24 mouse cellular contexts compared by ENCODE assay signal in the genomic region with DNA sequence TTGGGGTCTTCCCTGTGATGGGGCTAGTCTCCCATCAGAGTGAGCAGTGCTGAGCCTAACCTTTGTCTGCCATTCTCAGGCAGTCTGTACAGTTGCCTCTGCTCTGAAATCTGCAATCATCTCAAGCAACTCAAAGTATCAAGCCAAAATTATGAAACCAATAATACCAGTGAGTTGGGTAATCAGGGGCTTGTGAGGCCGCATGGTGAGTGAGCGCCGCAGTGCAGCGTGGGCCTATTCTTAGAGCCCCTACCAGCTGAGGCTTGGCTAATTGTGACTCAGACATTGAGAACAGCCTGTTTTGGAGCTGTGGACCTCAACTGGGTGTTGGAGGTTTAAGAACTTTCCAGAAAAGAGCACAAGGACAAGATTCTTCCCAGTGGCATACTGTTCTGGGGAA.
A peak's percentile ranks its signal among the peaks of the same experiment; 100 is the strongest.
DNase-seq lines count a peak whose midpoint lies in the region; ATAC-seq and TF ChIP-seq lines count a peak whose summit lies in the region.
"Had no signal": no experiment of that assay in that cellular context is flagged by ENCODE, and none has a peak within 500 bp of the region (broad histone marks: within the 10 kb centered on the region; RNA-seq: fewer than 3 reads in every experiment).

No protein-coding gene starts in this region.

- no peak overlapping the region for H3K4me2 ChIP-seq in hindbrain, embryonic 14.5 days (replicated peaks)
- H3K4me2 ChIP-seq: embryonic facial prominence, embryonic 13.5 days; hindbrain, embryonic 12.5 days had no signal

- peak; percentile 70 to 81 for DNase-seq in adrenal gland, adult (ENCODE audit: inconsistent age in 2 of 2, low spot score in 1 of 2)
- DNase-seq in adrenal gland, postnatal 4 days (ENCODE audit: low spot score in 2 of 2) = no peak
- no peak for DNase-seq in left cerebral cortex, adult 2 months (ENCODE audit: extremely low spot score in 1 of 2, low spot score in 2 of 2)
- no peak for DNase-seq in left cerebral cortex, postnatal 10 days (ENCODE audit: extremely low spot score in 1 of 2, low spot score in 2 of 2)
- peak; percentile 36 for DNase-seq in adrenal gland, postnatal 25 days
- no peak for DNase-seq in hindbrain, embryonic 14.5 days (ENCODE audit: low spot score)
- DNase-seq: cerebellum, adult 8-10 months; cerebellum, postnatal 36 days; embryo, embryonic 11 days; gastrocnemius, postnatal 25 days; kidney, adult 8-10 months; kidney, postnatal 10 days; right cerebral cortex, postnatal 14 days had no signal

- no peak for ATAC-seq in hindbrain, embryonic 14.5 days (ENCODE audit: low FRiP score)
- no peak for ATAC-seq in erythroid progenitor cell, adult 5-6 weeks (replicated peaks; ENCODE audit: low FRiP score, poor library complexity, severe bottlenecking)
- ATAC-seq: forebrain, embryonic 16.5 days; lung, postnatal 0 days; midbrain, embryonic 16.5 days had no signal

- TF ChIP-seq CTCF in left cerebral cortex, adult 2 months (IDR thresholded peaks at IDR 0.05) = no peak
- no peak for TF ChIP-seq CTCF in olfactory bulb, adult 2 months (IDR thresholded peaks at IDR 0.05; ENCODE audit: insufficient read depth, low read depth, low read length)

- intact Hi-C loops in left cerebral cortex, adult 2 months (cut with DNase I) = no loop called here
- intact Hi-C loops in left cerebral cortex, postnatal 10 days (cut with DNase I) = no loop called here

- H3K36me3 ChIP-seq in hindbrain, embryonic 14.5 days (replicated peaks; ENCODE audit: control insufficient read depth, insufficient read depth) = no peaks in the 10 kb centered on the region
- H3K36me3 ChIP-seq: embryonic facial prominence, embryonic 13.5 days; hindbrain, embryonic 12.5 days; midbrain, embryonic 10.5 days had no signal

- H3K4me3 ChIP-seq in left cerebral cortex, adult 2 months = no peak overlapping the region
- no peak overlapping the region for H3K4me3 ChIP-seq in olfactory bulb, adult 2 months (ENCODE audit: insufficient read depth, low read depth, low read length)
- H3K4me3 ChIP-seq in hindbrain, embryonic 14.5 days (replicated peaks; ENCODE audit: low read length) = no peak overlapping the region
- H3K4me3 ChIP-seq: embryonic facial prominence, embryonic 13.5 days; hindbrain, embryonic 12.5 days; midbrain, embryonic 10.5 days; myocyte had no signal

- H3K4me1 ChIP-seq in olfactory bulb, adult 2 months (ENCODE audit: control insufficient read depth, insufficient read depth, low read length) = peaks cover 13% of the 10 kb centered on the region
- no peaks in the 10 kb centered on the region for H3K4me1 ChIP-seq in hindbrain, embryonic 14.5 days (replicated peaks; ENCODE audit: control insufficient read depth, insufficient read depth, low read length)
- H3K4me1 ChIP-seq: embryonic facial prominence, embryonic 13.5 days; hindbrain, embryonic 12.5 days had no signal

- TF ChIP-seq POLR2A in olfactory bulb, adult 2 months (IDR thresholded peaks at IDR 0.05; ENCODE audit: insufficient read depth, low read depth, low read length) = no peak

- no peaks in the 10 kb centered on the region for H3K27me3 ChIP-seq in hindbrain, embryonic 14.5 days (ENCODE audit: control insufficient read depth, insufficient read depth, low read length)
- H3K27me3 ChIP-seq: embryonic facial prominence, embryonic 13.5 days; hindbrain, embryonic 12.5 days had no signal

- 22% methylated on average over 4 of the region's 4 CpGs for WGBS in olfactory bulb, adult 2 months
- WGBS in hindbrain, embryonic 14.5 days = 94% methylated on average over 4 of the region's 4 CpGs

- no peak overlapping the region for H3K9ac ChIP-seq in hindbrain, embryonic 14.5 days
- H3K9ac ChIP-seq: embryonic facial prominence, embryonic 13.5 days; hindbrain, embryonic 12.5 days had no signal

- H3K9me3 ChIP-seq in hindbrain, embryonic 14.5 days (ENCODE audit: control insufficient read depth, low read length) = no peaks in the 10 kb centered on the region
- H3K9me3 ChIP-seq: embryonic facial prominence, embryonic 13.5 days; hindbrain, embryonic 12.5 days; midbrain, embryonic 10.5 days had no signal

- peak overlapping the region; percentile 13; the same call in 1 of the 2 replicates for H3K27ac ChIP-seq in left cerebral cortex, adult 2 months
- H3K27ac ChIP-seq in olfactory bulb, adult 2 months (ENCODE audit: insufficient read depth, low read depth, low read length) = peak overlapping the region; percentile 60
- H3K27ac ChIP-seq in hindbrain, embryonic 14.5 days = no peak overlapping the region
- H3K27ac ChIP-seq: embryonic facial prominence, embryonic 13.5 days; hindbrain, embryonic 12.5 days; macrophage; midbrain, embryonic 10.5 days; stomach, postnatal 0 days had no signal

Comparison
In these comparisons a context has a peak if more than half of its experiments do, and no peak if none do; other contexts are left out.
1. DNase-seq: peak in adrenal gland, adult (2 of 2) and adrenal gland, postnatal 25 days (single experiment); none in adrenal gland, postnatal 4 days (0 of 2), left cerebral cortex, adult 2 months (0 of 2), left cerebral cortex, postnatal 10 days (0 of 2) and hindbrain, embryonic 14.5 days (single experiment).